Mouse (Mus musculus) kidney, adult 2 months (tissue): ENCODE results near the gene Krt15.

Source experiments
- CTCF ChIP-seq: fragments of 200-500 bp; conservative IDR thresholded peaks from 2 replicates; pipeline ENCODE4 v1.5.1; 2011; ENCODE audit warnings: low read depth, mild to moderate bottlenecking, control low read depth, low read length, moderate library complexity, mixed read lengths; ENCODE audit not compliant: insufficient read depth, insufficient read length
- POLR2A ChIP-seq: fragments of 200-500 bp; IDR thresholded peaks from one replicate; pipeline ENCODE4 v1.6.1; 2011; ENCODE audit warnings: low read depth, low read length, control low read depth

GRCm38 (mm10) chr11:100168765-100169762, 33.3 kb upstream of the Krt15 start:
- TF ChIP-seq CTCF (peak; percentile 88), POLR2A (no peak)
